Mouse (Mus musculus): Measurements from ENCODE around the gene Mepce. TPM values are rescaled to one million over a fixed set of nuclear protein-coding genes. Genes with fewer than 3 reads are reported as not detected.
"Not testable (repeated sequence)": the region's sequence is repeated elsewhere in the genome, so short reads cannot be mapped to it uniquely, and the experiment has no call there.

The Mepce gene
- total RNA-seq (2021): 10 to 100 TPM; 52.0 to 56.4 TPM
- long read RNA-seq, experiment 1, transcript Mepce-201 (4 exons, 3,128 nt): major isoform, 22 of 24 reads
- long read RNA-seq, experiment 1, partial matches to known transcripts: 0 of 24 reads
- long read RNA-seq, experiment 1, other reads (novel, unspliced or antisense): 1 of 24 reads
- long read RNA-seq, experiment 2, transcript Mepce-201 (4 exons, 3,128 nt): major isoform, 13 of 14 reads
- long read RNA-seq, experiment 2, partial matches to known transcripts: 0 of 14 reads
- long read RNA-seq, experiment 2, other reads (novel, unspliced or antisense): 0 of 14 reads

DNA sequence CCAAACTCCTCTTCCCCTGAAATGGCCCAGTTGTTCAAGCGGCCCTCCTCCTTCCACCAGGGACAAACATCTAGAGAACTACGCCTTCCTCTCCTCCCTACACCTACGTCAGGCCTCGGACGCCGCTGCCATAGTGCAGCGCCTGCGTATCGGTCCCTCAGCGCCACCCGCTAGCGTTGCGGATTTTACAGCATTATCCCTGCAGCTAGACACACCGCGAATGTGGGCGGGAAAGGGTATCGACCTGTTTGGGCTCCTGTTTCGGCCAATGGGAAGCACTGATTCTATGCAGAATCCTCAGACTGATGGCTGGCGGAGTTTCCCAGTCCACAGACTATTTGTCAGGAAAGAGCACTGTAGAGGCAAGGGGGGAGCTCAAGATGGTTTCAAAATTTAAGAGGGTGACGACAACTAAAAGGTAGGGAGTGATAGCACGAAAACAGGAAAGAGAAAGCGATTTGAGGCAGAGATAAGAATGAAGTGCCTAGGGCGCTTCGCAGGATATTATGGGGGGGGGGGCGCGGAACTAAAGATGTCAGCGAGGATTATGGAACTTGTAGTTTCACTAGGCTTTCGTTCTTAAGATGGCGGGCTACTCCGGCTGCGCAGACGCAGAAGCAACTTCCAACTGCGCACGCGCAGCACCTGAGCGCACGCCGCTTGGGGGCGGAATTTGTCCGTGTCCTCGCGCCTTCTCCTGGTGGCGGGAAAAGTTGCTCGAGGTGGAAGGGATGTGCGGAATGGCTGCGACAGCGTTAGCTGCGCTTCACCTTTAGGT, at the start of gene Mepce, which contains the start of gene Zcwpw1:
Gene Mepce, minus strand, starts transcription at position 505 of the 778 bp plus-strand sequence.
Gene Zcwpw1, plus strand, starts transcription at position 648 of the 778 bp plus-strand sequence.
- peak; percentile 95 to 96 for DNase-seq

DNA sequence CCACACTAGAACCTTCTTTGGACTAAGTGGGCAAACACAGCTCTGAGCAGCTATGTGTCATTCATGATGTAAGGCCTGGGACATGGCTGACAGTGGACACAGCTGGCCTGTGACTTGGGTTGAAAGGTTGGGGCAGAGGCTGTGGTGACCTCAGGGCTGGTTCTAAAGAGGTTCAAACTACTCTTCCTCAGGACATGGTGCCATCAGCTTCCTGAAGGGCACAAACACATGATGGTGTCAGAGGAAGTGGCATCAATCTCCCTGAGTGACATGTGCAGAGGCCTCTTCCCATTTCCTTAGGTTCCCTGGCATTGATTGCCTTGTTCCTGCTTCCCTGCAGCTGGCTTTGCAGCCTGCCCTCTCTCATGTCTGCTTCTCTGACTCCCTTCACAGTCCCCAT, 49.7 kb upstream of the Mepce start:
- DNase-seq: not testable (repeated sequence)

DNA sequence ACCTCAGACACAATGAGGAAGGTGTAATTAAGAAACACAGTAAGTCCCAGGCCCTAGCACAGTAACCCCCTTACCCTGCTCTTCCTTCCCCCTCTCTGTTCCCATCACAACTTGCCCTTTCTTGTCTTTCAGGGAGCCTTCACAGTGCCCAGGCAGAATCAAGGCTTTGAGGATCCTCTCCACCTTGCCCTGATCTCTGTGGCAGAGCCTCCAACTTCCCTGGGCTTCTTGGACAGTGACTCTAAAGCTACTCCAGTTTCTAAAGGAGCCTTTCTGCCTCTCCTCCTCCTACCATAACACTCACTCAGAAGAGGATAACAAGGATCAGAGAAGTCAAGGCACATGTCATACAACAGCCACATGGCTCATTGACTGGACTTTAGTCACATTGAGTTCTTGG, 49.2 kb upstream of the Mepce start:
- DNase-seq: no peak

DNA sequence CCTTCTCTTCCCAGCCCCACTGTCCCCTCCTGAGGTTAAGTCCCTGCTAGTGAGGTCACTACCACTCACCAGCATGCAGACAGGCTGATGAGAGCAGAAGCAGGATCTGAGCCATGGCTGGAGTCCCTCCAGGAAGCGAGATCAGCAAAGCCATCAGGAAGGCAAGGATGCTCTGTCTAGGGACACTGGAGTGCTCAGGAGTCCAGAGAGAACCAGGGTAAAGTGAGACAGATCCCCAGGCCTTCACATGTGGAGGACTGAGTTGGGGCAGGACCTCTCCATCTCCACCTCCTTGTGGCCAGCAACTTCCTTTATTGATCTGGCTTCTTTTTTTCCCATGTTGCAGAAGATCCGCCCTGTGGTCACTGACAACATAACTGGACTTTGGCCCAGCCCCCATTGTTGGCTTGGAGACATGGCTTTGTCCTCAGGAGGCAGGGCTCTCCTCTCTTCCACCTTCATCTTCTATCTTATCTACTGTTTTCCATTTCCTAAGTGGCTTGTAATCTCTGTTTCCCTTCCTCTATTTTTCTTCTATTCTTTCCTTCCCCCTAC, 48.6 kb upstream of the Mepce start, which contains the start of gene Pilra:
Gene Pilra, minus strand, starts transcription at position 316 of the 555 bp plus-strand sequence.
- DNase-seq: not testable (repeated sequence)

DNA sequence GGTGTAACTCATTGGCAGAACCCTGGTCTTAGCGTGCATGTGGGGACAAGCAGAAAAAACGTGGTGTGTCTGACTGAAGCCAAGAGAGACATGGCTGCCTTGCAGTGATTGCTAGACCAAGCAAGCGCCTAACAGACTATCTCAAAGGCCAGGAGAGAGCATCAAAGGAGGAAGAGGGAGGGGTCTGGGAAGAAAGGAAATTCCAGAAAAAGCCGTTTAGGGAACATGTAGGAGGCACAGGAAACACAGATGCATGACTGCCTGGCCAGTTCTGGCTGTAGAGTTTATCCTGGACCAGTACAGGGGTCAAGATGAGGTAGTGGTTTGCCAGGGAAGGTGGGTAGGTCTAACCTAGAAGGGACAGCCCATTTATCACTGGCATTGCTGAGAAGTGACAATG, 46.0 kb upstream of the Mepce start:
- DNase-seq: no peak

DNA sequence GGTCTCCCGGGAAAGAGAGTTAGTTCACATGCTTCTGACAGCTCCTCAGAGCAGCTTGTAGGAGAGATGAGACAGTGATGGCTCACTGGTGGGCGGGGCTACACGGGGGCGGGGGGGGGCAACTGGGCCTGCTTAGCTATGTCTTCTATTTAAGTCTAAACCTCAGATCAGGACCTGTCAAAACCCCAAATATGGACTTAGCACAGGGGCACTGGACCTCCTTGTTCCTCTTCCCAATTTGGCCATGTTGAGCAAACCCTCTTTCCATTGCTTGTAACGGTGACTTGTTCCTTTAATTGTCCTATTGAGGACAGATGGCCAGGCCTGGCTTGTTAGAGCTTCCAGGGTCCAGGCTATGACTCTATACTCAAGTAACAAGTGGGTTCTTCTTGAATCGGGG, 44.1 kb upstream of the Mepce start:
- no peak for DNase-seq

DNA sequence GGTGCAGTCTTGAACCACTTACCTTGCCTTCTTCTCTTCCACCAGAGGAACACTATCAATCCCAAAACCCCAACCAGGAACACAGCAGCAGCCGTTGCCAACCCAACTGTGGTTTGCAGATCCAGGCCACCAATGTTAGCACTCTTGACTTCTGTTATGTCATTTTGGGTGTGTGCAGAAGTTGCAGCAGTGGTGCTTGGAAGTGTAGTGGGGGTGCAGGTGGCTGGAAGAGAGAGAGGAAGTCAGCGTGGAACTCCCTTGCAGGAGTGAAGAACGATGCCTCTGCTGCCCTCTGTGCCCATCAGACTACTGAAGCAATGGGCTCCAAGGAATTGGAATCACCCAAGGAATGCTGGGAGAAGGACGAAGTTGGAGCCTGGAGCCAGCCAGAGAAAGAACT, 43.7 kb upstream of the Mepce start:
- DNase-seq: no peak

DNA sequence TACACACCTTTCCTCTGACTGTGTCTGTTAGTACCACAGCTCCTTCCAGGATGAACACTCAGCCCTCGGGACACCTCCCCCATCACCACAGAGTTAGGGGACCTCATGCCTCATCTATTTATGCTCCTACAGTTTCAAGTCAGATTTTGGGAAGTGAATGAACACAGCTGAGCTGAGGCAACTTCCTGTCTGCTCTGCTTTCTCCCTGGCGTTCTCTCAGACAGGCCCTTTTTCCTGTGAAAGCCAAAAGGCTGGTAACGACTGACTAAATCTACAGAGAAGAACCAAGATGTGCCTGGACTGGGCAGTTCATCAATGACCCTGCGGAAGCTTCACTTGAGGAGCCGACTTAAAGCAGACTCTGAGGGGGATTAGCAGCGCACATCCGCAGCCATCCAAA, 42.8 kb upstream of the Mepce start:
- no peak for DNase-seq

DNA sequence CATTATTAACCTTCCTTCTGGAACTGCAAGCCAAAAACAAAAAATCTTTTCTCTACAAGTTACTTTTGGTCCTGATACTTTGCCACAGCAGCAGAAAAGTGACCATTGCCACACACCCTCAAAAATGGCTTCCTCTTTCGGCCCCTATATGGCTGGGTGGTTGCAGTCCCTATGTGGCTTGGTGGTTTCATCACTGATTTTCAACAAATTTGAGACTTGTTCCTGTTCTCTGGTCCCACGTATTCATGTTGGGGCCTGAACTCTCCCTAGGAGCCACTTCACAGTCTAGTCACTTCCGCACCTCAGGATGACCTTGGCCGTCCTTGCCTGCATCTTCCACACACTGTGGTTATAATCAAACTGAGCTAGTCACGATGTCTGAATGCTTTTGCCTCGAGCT, 41.2 kb upstream of the Mepce start:
- no peak for DNase-seq

DNA sequence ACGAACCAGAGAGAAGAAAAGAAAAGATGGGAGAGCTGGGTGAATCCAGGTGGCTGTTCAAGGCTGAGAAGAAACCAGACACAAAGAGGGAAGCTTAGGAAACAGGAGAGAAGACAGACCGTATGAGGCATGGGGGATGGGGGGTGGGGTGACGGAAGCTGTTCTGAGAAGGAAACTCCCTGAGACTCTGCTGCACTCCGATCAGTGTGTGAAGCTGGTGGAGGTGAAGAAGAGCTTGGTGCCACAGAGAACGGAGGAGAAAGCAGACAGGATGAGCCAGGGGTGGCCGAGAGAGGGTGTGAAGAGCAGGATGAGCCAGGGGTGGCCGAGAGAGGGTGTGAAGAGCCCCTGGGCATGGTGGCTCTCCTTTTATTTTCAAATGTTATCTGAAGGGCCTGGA, 39.0 kb upstream of the Mepce start:
- no peak for DNase-seq

DNA sequence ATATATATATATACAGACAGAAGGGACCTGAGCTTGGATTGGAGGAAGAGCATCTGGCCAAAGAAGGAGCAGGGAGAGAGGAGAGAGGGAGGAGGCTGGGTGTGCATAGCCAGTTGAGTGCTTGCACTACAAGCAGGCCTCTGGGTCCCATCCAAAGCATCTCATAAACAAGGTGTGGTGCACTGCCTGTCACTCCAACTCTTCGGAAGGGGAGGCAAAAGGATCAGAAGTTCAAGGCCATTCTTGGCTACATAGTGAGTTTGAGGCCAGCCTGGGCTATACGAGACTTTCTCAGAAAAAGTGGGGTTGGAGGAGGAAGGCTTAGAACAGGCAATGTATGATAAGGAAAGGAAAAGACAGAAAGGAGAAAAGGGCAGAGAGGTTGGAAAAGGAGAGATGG, 38.5 kb upstream of the Mepce start:
- no peak for DNase-seq

DNA sequence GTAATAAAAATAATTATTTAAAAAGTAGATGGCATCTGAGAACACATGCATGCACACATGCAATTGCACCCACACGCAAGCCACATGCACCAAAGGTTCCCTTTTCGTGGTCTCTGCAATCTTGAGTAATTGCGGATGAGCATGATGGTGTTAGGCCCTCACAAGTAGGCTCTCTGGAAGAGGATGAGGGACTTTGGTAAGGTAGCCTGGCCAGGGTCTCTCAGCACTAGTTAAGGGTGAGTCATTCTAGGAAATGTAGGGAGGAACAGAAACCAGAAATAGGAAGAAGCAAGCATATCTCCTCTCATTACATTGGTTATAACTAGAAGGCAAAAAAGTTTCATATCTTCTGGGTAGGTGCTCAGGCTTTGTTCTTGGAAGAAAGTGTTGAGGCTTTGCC, 37.6 kb upstream of the Mepce start:
- DNase-seq: no peak

DNA sequence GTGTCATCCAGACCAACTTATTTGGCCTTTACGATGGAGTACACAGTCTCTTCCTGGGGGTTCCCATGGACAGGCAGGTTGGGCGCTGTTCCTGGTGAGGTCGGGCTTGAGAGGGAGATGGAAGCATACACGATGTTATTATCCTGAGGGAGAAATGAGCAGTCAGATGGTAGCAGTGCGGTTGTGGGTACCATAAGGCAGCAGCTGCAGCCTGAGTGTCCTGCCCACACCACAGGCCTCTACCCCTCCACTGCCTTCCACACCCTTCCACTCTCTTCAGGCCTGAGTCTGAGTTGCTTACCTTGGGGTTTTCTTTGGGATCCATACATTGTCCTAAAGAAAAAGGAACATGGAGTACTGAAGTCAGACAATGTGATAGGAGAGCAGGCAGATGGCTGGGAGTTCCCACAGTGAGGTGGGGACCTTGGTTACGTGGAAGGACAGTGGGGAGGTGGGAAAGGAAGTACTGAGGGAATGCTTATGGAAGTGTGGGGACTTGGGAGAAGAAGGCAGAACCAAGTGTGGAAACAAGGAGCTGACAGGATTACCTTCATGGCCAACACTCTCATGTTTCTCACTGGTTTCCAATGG, 36.1 kb upstream of the Mepce start:
- DNase-seq: no peak

DNA sequence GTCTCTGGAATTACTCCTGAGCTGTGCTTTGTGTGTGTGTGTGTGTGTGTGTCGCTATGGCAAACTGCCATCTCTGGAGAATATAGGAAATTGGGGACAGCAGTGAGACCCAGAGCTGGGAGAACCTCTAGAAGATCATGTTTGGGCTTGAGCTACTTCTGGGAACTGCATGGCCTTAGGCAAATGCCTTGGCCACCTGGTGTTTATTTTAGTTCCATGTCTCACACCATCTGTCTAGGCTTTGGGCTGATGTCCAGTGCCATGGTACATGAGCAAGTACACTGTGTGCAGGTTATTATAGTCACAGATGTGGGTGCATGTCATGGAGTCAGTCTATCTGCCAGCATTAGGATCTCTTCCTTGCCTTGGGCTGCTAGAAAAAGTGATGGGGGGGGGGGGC, 35.1 kb upstream of the Mepce start:
- DNase-seq: no peak

DNA sequence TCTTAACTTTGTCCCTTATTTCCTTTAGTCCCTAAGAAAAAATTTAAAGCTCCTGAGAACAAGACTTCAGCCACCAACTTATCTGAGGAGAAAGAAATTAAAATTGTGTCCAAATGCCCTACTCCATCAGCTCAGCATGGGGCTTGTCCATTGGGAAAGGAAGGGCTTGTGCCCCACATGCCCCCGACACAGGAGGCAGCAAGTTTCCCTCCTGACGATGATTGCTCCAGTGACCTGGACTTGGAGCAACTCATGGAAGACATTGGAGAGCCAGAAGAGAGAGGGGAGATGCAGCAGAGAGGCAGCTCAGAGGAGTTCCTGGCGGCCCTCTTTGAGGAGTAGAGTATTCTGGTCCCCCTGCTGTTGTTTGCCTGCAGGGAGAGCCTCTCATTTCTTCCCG, 34.7 kb upstream of the Mepce start:
- DNase-seq: no peak

DNA sequence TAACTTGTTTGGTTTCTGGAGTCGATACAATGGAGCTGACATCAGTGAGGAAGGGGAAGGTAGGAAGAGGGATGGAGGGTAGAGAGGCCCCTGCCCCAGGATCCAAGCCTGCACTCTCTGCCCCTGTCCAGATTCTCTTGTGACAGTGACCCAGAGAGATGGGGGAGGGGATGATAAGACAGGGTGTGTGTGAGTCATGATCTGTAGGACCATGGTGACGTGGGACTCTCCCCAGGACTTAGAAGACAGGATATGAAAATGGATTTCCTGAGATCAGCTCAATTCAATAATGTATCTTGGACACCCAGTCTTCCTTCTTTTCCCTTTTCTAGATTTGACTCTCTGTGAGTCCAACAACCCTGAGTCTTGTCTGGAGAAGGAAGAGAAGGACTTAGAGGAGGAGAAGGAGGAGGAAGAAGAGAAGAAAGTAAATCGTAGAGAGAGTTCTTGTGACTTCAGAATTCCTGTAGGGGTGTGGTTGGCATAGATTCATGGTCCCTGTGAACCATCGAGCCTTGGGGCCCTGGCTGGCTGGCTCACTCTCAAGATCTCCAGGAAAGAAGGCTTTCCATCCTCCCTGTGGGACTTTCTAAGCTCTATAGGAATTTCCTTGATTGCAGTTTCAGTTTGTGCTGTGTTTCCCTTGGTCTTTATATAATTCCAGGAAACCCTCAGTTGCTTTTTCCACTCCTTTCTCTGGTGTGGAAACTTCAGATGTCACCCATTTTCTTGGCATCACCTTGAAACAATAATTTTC, 30.2 kb upstream of the Mepce start:
- DNase-seq: no peak

DNA sequence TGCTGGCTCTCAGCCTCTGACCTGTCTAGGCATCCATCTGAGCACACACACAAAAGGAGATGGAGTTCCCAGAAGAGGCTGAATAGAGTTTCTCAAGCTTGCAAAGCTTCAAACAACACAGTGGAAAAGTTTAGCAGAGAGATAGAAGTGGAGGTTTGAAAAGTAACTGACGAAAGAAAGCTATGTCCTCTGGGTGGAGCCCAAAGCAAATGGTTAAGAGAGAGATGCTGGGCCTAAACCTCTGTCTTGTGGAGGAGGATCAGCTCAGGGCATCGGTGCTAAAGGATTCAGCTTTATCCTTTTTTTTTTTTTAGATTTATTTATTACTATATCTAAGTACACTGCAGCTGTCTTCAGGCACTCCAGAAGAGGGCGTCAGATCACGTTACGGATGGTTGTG, 20.9 kb upstream of the Mepce start:
- DNase-seq: no peak

DNA sequence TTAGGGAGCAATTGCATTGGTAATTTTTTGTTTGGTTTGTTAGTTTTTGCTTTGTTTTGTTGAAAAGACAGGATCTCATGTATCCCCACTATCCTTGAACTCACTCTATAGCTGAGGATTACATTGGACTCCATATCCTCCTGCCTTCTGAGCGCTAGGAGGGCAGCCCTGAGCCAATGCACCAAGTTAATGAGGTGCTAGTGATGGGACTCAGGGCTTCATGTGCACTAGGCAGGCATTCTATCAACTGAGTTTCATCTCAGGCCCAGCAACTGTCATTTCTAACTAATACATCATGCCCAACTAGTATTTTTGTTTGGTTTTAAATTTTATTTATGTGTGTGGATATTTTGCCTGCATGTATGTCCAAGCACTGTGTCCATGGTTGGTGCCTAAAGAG, 18.7 kb upstream of the Mepce start:
- no peak for DNase-seq

DNA sequence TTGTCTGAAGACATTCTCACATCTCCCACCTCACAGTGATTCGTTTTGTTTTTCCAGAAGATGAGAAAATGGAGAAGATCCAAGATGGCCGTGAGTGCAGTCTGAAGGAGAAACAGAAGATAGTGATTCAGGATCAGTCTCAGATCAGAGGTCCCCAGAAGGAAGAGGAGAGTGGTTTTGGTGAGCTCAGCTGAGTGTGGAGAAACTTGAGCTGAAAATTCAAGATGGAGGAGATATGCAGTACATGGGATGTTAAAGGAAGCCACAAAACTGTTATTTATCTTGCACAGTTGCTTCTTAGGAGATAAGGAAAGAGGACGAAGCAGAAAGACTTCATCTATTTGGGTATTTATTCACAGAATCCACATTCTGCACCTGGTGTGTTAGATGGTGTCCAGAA, 13.5 kb upstream of the Mepce start:
- DNase-seq: no peak

DNA sequence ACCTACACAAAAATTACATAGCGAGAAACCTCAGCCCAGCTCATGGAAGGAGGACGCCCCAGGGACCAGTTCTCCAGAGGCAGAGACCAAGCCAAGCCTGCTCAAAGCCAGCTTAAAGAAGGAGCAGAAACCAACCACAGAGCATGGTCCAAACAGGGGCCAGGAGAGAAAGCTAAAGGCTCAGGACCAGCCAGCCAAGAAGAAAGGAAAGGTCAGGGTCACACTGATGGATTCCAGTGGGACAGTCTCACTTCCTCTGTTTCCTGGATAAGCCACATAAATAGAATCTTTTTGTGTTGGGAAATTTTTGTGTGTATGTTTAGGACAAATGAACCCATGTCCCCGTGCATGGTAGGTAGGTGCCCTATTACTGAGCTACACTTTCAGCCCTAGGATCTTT, 9.2 kb upstream of the Mepce start:
- DNase-seq: peak; percentile 34 to 46

DNA sequence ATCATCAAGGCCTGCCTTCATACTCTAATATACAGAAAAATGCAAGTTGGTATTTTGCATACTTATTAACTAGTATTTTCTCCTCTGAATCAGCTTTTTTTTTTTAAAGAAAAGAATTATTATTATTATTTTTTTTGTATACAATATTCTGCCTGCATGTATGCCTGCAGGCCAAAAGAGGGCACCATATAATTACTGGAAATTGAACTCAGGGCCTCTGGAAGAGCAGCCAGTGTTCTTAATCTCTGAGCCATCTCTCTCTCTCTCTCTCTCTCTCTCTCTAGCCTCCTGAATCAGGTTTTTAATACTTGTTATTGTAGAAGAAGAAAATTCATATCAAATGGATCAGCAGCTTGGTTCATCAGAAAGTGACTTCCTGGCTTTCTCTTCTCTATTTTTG, 4.1 kb upstream of the Mepce start:
- DNase-seq: no peak

DNA sequence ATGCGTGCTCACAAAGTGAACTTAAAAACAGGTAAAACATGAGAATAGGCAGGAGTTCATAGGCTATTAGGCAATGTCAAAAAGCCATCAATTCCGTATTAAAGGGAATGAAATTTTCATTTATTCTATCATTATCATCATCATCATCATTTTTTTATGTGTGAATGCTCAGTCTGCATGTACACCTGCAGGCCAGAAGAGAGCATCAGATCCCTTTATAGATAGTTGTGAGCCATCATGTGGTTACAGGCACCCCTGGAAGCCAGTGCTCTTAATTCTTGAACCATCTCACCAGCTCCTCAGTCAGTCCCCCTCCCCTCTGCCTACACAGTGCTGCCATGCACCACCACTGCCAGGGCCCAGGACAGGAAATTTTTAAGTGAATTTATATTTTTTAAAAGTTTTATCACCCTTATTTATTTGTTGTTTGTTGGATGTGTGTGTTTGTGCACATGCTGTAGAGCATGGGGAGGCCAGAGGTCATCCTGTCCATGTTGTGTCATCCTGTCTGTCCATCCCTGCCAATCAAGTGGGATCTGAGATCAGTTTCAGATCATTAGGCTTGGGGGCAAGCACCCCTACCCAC, 1.6 kb upstream of the Mepce start:
- DNase-seq: no peak
